Mouse (Mus musculus): Measurements from ENCODE around the gene Rbbp4. TPM values are rescaled to one million over a fixed set of nuclear protein-coding genes. Genes with fewer than 3 reads are reported as not detected.

Rbbp4 gene
- 185 TPM for polyA plus RNA-seq (2014; fragmentation: Illumina TruSeq; extraction: RNeasy Lipid Tissue Mini Kit (QIAGEN cat#74804); ENCODE audit: low read depth, low replicate concordance)

DNA sequence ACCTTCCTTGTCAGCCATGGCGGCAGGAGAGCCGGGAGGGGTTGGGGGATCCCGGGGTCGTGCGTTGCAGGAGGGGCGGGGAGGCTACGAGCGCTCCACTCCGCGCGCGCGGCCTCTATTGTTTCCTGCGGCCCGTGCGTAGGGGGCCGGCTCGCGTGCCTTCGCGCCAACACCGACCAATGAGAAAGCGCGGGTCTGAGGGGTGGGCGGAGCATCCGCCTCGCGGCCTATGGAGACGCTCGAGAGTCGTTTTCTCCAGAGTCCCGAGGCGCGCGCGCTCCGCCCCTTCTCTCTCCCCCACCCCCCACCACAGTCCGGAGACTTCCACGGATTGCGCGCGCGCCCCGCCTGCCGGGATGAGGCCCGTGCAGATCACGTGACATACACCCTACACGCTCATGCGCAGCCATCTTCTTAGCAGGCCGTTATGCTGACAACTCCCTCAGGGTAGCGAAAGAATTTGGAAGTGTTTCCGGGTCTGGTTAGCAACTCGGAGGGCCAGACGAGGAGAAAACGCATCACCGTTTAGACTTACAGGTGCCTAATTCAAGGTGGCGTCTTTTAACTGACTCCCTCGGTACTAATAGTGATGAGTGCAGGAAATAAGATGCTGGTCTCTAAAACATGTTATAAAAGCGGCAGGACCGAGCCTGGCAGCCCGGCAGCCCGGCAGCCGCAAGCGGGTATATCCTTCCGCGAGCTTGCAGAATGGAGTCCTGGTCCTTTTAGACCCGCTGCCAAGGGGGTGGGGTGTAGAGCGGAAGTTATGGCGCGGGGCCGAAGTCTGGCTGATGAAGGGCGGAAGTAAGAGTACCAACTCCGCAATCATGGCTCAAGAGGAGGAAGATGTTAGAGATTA lies at the start of gene Rbbp4, which contains the start of gene Zbtb8os:
TSS of gene Rbbp4 (minus strand) at position 155 of the 859 bp plus-strand sequence.
TSS of gene Zbtb8os (plus strand) at position 480 of the 859 bp plus-strand sequence.

GRCm38 (mm10) chr4:129377601-129378390 lies 42.6 kb upstream of the Rbbp4 start, which contains the start of gene Zbtb8a:
Zbtb8a (minus strand) TSS chr4:129378116.

DNA sequence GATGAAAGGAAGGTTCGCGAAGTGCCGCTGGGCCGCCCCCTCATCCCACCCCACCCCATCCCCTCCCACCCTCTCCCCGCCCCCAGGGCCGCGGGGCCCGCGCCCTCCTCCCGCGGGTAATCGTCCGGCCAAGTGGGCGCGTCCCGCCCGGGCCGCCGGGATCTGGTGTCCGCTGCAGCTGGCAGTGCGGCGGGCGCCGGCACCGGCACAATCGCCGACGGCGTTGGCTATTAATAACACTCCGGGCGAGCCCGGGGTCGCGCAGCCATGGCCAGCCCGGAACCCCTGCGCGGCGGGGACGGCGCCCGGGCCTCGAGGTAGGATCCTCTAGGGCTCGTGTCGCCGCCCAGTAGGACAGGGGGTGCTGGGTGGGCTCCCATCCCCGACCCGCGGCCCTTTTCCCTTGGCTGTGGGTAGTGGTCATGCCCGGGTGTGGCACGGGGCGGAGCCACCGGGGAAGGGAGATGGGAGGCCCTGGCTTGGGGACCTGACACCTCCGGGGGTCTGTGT lies 47.6 kb downstream of the Rbbp4 start, which contains the start of gene Sync:
TSS of gene Sync (plus strand) at position 146 of the 510 bp plus-strand sequence.

GRCm38 (mm10) chr4:129261196-129261595 lies 74.0 kb downstream of the Rbbp4 start, which contains the start of gene C77080:
C77080 (minus strand) TSS chr4:129261404.

Other genes starting within 250 kb of the Rbbp4 start
- gene Tmem54, start 229.8 kb downstream of the Rbbp4 start, polyA plus RNA-seq (2014; fragmentation: Illumina TruSeq; extraction: RNeasy Lipid Tissue Mini Kit (QIAGEN cat#74804); ENCODE audit: low read depth, low replicate concordance) = not detected
- gene Hpca, start 213.3 kb downstream of the Rbbp4 start, polyA plus RNA-seq (2014; fragmentation: Illumina TruSeq; extraction: RNeasy Lipid Tissue Mini Kit (QIAGEN cat#74804); ENCODE audit: low read depth, low replicate concordance) = not detected
- gene Fndc5, start 198.4 kb downstream of the Rbbp4 start, polyA plus RNA-seq (2014; fragmentation: Illumina TruSeq; extraction: RNeasy Lipid Tissue Mini Kit (QIAGEN cat#74804); ENCODE audit: low read depth, low replicate concordance) = 0.57 TPM
- gene S100pbp, start 145.6 kb downstream of the Rbbp4 start, polyA plus RNA-seq (2014; fragmentation: Illumina TruSeq; extraction: RNeasy Lipid Tissue Mini Kit (QIAGEN cat#74804); ENCODE audit: low read depth, low replicate concordance) = 42.2 TPM
- 4.7 TPM for gene Yars, start 145.6 kb downstream of the Rbbp4 start, polyA plus RNA-seq (2014; fragmentation: Illumina TruSeq; extraction: RNeasy Lipid Tissue Mini Kit (QIAGEN cat#74804); ENCODE audit: low read depth, low replicate concordance)
- gene C77080, start 74.0 kb downstream of the Rbbp4 start, polyA plus RNA-seq (2014; fragmentation: Illumina TruSeq; extraction: RNeasy Lipid Tissue Mini Kit (QIAGEN cat#74804); ENCODE audit: low read depth, low replicate concordance) = 3.2 TPM
- 0.28 TPM for gene Sync, start 47.8 kb downstream of the Rbbp4 start, polyA plus RNA-seq (2014; fragmentation: Illumina TruSeq; extraction: RNeasy Lipid Tissue Mini Kit (QIAGEN cat#74804); ENCODE audit: low read depth, low replicate concordance)
- 152 TPM for gene Zbtb8os, start 325 bp upstream of the Rbbp4 start, polyA plus RNA-seq (2014; fragmentation: Illumina TruSeq; extraction: RNeasy Lipid Tissue Mini Kit (QIAGEN cat#74804); ENCODE audit: low read depth, low replicate concordance)
- gene Zbtb8a, start 42.7 kb upstream of the Rbbp4 start, polyA plus RNA-seq (2014; fragmentation: Illumina TruSeq; extraction: RNeasy Lipid Tissue Mini Kit (QIAGEN cat#74804); ENCODE audit: low read depth, low replicate concordance) = 1.8 TPM
- 1.4 TPM for gene Zbtb8b, start 105.5 kb upstream of the Rbbp4 start, polyA plus RNA-seq (2014; fragmentation: Illumina TruSeq; extraction: RNeasy Lipid Tissue Mini Kit (QIAGEN cat#74804); ENCODE audit: low read depth, low replicate concordance)
- 11.0 TPM for gene Bsdc1, start 126.2 kb upstream of the Rbbp4 start, polyA plus RNA-seq (2014; fragmentation: Illumina TruSeq; extraction: RNeasy Lipid Tissue Mini Kit (QIAGEN cat#74804); ENCODE audit: low read depth, low replicate concordance)
- not detected for gene Tssk3, start 155.7 kb upstream of the Rbbp4 start, polyA plus RNA-seq (2014; fragmentation: Illumina TruSeq; extraction: RNeasy Lipid Tissue Mini Kit (QIAGEN cat#74804); ENCODE audit: low read depth, low replicate concordance)
- gene Fam229a, start 155.8 kb upstream of the Rbbp4 start, polyA plus RNA-seq (2014; fragmentation: Illumina TruSeq; extraction: RNeasy Lipid Tissue Mini Kit (QIAGEN cat#74804); ENCODE audit: low read depth, low replicate concordance) = not detected
- gene Marcksl1, start 178.2 kb upstream of the Rbbp4 start, polyA plus RNA-seq (2014; fragmentation: Illumina TruSeq; extraction: RNeasy Lipid Tissue Mini Kit (QIAGEN cat#74804); ENCODE audit: low read depth, low replicate concordance) = 11.3 TPM
- gene Hdac1, start 207.3 kb upstream of the Rbbp4 start, polyA plus RNA-seq (2014; fragmentation: Illumina TruSeq; extraction: RNeasy Lipid Tissue Mini Kit (QIAGEN cat#74804); ENCODE audit: low read depth, low replicate concordance) = 40.4 TPM
- 0.36 TPM for gene Lck, start 238.3 kb upstream of the Rbbp4 start, polyA plus RNA-seq (2014; fragmentation: Illumina TruSeq; extraction: RNeasy Lipid Tissue Mini Kit (QIAGEN cat#74804); ENCODE audit: low read depth, low replicate concordance)
- 1.3 TPM for gene Fam167b, start 243.2 kb upstream of the Rbbp4 start, polyA plus RNA-seq (2014; fragmentation: Illumina TruSeq; extraction: RNeasy Lipid Tissue Mini Kit (QIAGEN cat#74804); ENCODE audit: low read depth, low replicate concordance)